Comparison of ENCODE assay signal across 8 mouse cellular contexts in the genomic region with DNA sequence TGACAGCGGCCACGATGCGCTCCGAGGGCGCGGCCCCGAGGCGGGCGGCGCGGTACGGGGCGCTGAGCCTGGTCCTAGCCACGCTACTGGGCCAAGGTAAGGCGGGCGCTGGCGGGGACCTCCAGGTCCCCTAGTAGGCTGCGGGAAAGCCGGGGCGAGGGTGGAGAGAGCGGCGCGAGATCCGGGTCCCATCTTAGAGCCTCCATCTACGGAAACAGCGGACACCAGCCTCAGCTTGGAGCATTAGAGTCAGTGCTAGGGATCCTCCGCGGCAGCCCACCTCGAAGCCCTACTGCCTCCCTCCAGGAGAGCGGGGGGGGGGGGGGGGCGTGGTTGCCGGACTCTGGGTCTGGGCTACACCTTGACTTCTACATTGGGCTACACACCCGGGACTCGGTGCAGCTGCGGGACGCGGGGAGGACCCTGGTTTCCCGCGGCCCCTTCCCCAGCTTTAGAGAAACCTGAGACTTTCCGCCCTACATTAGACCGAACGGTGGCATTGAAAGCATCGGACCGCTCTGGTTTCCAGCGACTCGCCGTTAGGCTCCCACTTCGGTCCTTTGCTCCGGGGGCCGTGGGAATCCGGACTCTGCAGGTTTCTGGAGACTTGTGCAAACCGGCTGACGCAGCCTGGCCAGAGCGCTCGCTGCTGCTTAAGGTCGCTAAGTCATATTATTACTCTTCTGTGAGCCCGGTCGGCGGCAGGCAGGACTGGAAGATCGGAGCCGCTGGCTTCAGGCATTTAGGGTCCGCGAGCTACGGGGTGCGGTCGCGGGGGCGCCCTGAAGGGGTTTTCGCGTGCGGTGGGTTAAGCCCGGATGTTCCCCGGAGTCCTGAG. TPM values are rescaled to one million over a fixed set of nuclear protein-coding genes. Genes with fewer than 3 reads are reported as not detected.
DNase-seq lines count a peak whose midpoint lies in the region; ATAC-seq and TF ChIP-seq lines count a peak whose summit lies in the region.

No protein-coding gene starts in this region.

- peaks cover 8% of the 10 kb centered on the region for H3K27me3 ChIP-seq in ES-Bruce4 (ENCODE audit: control insufficient read depth, insufficient read depth, low read length, poor library complexity, severe bottlenecking)
- H3K27me3 ChIP-seq in intestine, embryonic 16.5 days (replicated peaks; ENCODE audit: control insufficient read depth, insufficient read depth, low read length), result peaks cover 49% of the 10 kb centered on the region
- peaks cover 8% of the 10 kb centered on the region for H3K27me3 ChIP-seq in midbrain, embryonic 16.5 days (ENCODE audit: control insufficient read depth, insufficient read depth, low read depth, low read length)

- no peak overlapping the region for H3K27ac ChIP-seq in ES-Bruce4 (ENCODE audit: insufficient read depth, low read length)
- no peak overlapping the region for H3K27ac ChIP-seq in intestine, embryonic 16.5 days (ENCODE audit: low read length)
- H3K27ac ChIP-seq in midbrain, embryonic 16.5 days (ENCODE audit: low read length), result peak overlapping the region; percentile 49

- WGBS in intestine, embryonic 16.5 days, result under 1% methylated on average over 73 of the region's 73 CpGs
- under 1% methylated on average over 68 of the region's 73 CpGs for WGBS in midbrain, embryonic 16.5 days

- no peaks in the 10 kb centered on the region for H3K36me3 ChIP-seq in ES-Bruce4 (ENCODE audit: control insufficient read depth, insufficient read depth, low read length, poor library complexity, severe bottlenecking)
- no peaks in the 10 kb centered on the region for H3K36me3 ChIP-seq in intestine, embryonic 16.5 days (ENCODE audit: control insufficient read depth, insufficient read depth, low read length)
- no peaks in the 10 kb centered on the region for H3K36me3 ChIP-seq in midbrain, embryonic 16.5 days (ENCODE audit: control insufficient read depth, insufficient read depth, low read length)

- no peaks in the 10 kb centered on the region for H3K9me3 ChIP-seq in ES-Bruce4 (replicated peaks; ENCODE audit: control insufficient read depth, insufficient read depth, low read length, poor library complexity, severe bottlenecking)
- no peaks in the 10 kb centered on the region for H3K9me3 ChIP-seq in intestine, embryonic 16.5 days (ENCODE audit: control insufficient read depth, low read length)
- H3K9me3 ChIP-seq in midbrain, embryonic 16.5 days (replicated peaks; ENCODE audit: control insufficient read depth, low read length, poor library complexity, severe bottlenecking), result no peaks in the 10 kb centered on the region

- peak overlapping the region; percentile 96 for H3K4me2 ChIP-seq in intestine, embryonic 16.5 days (ENCODE audit: low read depth, low read length)
- H3K4me2 ChIP-seq in midbrain, embryonic 16.5 days (ENCODE audit: low read length), result peak overlapping the region; percentile 87

- peak overlapping the region; percentile 17 for H3K9ac ChIP-seq in ES-Bruce4 (ENCODE audit: low read depth, poor library complexity, severe bottlenecking)
- H3K9ac ChIP-seq in intestine, embryonic 16.5 days (ENCODE audit: low read depth, low read length), result peak overlapping the region; percentile 65
- peak overlapping the region; percentile 65 for H3K9ac ChIP-seq in midbrain, embryonic 16.5 days (ENCODE audit: low read depth, low read length)

- no peak for DNase-seq in frontal cortex, postnatal 14 days (ENCODE audit: low spot score in 2 of 2)
- peak; percentile 68 for DNase-seq in embryo, embryonic 11 days
- DNase-seq in urinary bladder, postnatal 14 days (ENCODE audit: low spot score), result no peak
- DNase-seq in spleen, adult 18-20 months, result no peak

- no peak for TF ChIP-seq CTCF in ES-Bruce4 (IDR thresholded peaks at IDR 0.05; ENCODE audit: low read depth, low read length)

- H3K4me3 ChIP-seq in ES-Bruce4 (ENCODE audit: low read depth, low read length), result peak overlapping the region; percentile 60
- H3K4me3 ChIP-seq in intestine, embryonic 16.5 days (ENCODE audit: low read length), result peak overlapping the region; percentile 60
- peak overlapping the region; percentile 68 for H3K4me3 ChIP-seq in midbrain, embryonic 16.5 days (ENCODE audit: low read depth, low read length)

- 0 out of 2 replicates have a peak, but pooled peaks have one; percentile 23 for ATAC-seq in frontal cortex, adult (ENCODE audit: low TSS enrichment)
- peak; percentile 75; the same call in 1 of the 2 replicates for ATAC-seq in intestine, embryonic 16.5 days
- ATAC-seq in midbrain, embryonic 16.5 days, result peak; percentile 79

- TF ChIP-seq EP300 in ES-Bruce4 (IDR thresholded peaks at IDR 0.05; ENCODE audit: insufficient read depth, low read depth, low read length), result no peak

- no peaks in the 10 kb centered on the region for H3K4me1 ChIP-seq in ES-Bruce4 (ENCODE audit: control insufficient read depth, insufficient read depth, low read length)
- H3K4me1 ChIP-seq in intestine, embryonic 16.5 days (ENCODE audit: control insufficient read depth, insufficient read depth, low read length), result peaks cover 12% of the 10 kb centered on the region; the same call in 1 of the 2 replicates
- peaks cover 29% of the 10 kb centered on the region for H3K4me1 ChIP-seq in midbrain, embryonic 16.5 days (ENCODE audit: control insufficient read depth, insufficient read depth, low read length)

- no peak for TF ChIP-seq POLR2A in ES-Bruce4 (IDR thresholded peaks at IDR 0.05; ENCODE audit: insufficient read depth, low read length)

RNA-seq across cellular contexts. Expression of a gene that starts 0.5 kb away (rescaled TPM):
- 0.72 and 3.1 TPM in 2 replicates for polyA plus RNA-seq in ES-Bruce4 (2011; ENCODE audit: insufficient read depth, insufficient read length, low read depth, missing spikeins)
- polyA plus RNA-seq in intestine, embryonic 16.5 days (2015; fragmentation: Nextera tagmentation; extraction: Ambion mirVana), result 0.18 and 0.39 TPM in 2 replicates
- polyA plus RNA-seq in midbrain, embryonic 16.5 days (2015; fragmentation: Nextera tagmentation; extraction: Ambion mirVana), result 11.8 and 12.7 TPM in 2 replicates

Comparison
In these comparisons a context has a peak if more than half of its experiments do, and no peak if none do; other contexts are left out.
1. ATAC-seq: peak in every context shown above with its lines; median percentile 79 in midbrain, embryonic 16.5 days; 75 in intestine, embryonic 16.5 days; 23 in frontal cortex, adult.